Mouse (Mus musculus) cerebellum, adult 2 months (tissue): ENCODE results near the gene Ghdc.

Experiments
- CTCF ChIP-seq: fragments of 200-500 bp; IDR thresholded peaks from 2 replicates; pipeline ENCODE4 v1.5.1; 2011; ENCODE audit warnings: low read depth, mild to moderate bottlenecking, control low read depth, low read length, moderate library complexity, borderline replicate concordance; ENCODE audit not compliant: insufficient read depth
- POLR2A ChIP-seq: fragments of 200-500 bp; IDR thresholded peaks from 2 replicates; pipeline ENCODE4 v1.6.1; 2011; ENCODE audit warnings: low read length, control low read depth, borderline replicate concordance; ENCODE audit not compliant: insufficient read depth

DNA sequence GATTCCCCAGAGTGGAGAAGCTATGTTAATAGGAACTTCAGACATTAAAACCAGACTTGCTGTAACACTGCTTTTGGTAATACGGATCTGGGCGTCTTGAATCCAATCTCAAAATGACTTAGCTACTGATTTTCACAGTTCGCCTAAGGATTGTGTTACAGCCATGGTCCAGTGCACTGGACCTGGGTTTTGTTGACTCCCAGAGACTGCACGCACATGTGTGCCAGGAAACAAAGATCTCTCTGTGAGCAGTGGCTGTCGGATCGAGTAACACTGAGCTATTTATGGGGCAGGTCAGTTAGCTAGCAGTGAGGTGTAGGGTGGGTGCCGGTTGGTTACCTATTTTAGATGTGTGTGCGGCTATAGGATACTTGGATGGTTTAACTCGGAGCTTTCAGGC lies 39.8 kb upstream of the Ghdc start:
- TF ChIP-seq CTCF (no peak), POLR2A (no peak)
